Mouse (Mus musculus): ENCODE measurements at regions not wholly inside any gene's neighbourhood (a gene's known extent, or its start where the extent isn't known, plus 50 kb on each side); places are given as distances from the start of the nearest gene placed in this dataset.

GRCm38 (mm10) chr3:35480714-35481695 is 272.9 kb upstream of the Atp11b start:
- TF ChIP-seq CTCF (IDR thresholded peaks at IDR 0.05; ENCODE audit: insufficient read depth, low read length) (no peak), POLR2A (IDR thresholded peaks at IDR 0.05; ENCODE audit: borderline replicate concordance, extremely low read depth, low read depth, low read length) (no peak)
- Histone ChIP-seq H3K4me3 (replicated peaks; ENCODE audit: extremely low read depth, low read depth, low read length) (no peak overlapping the region), H3K4me1 (ENCODE audit: control insufficient read depth, insufficient read depth, low read length) (no peaks in the 10 kb centered on the region)
- WGBS = 62% methylated on average over 18 of the region's 18 CpGs
- DNase-seq = no peak

DNA sequence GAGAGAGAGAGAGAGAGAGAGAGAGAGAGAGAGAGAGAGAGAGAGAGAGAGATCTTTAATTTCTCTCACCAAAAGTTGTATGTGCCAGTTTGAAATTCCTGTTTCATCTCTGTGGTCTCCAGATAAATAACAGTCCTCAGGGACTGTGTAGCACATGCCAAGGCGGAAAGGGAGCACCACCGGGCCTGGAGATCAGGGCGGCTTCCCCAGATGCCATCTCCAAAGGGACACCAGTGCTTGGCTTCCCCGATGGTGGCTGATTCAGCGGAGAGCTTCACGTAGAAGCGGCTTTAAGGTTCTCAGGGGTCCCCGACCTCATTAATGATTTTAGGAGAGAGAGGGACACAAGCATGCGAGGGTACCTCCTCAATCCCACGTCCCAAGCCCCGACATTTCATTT is 272.1 kb upstream of the Atp11b start:
- 34% methylated on average over 11 of the region's 11 CpGs for WGBS
- H3K4me3 ChIP-seq (replicated peaks; ENCODE audit: extremely low read depth, low read depth, low read length) = no peak overlapping the region
- no peak for TF ChIP-seq CTCF (IDR thresholded peaks at IDR 0.05; ENCODE audit: insufficient read depth, low read length)
- no peak for TF ChIP-seq POLR2A (IDR thresholded peaks at IDR 0.05; ENCODE audit: borderline replicate concordance, extremely low read depth, low read depth, low read length)

GRCm38 (mm10) chr3:35482296-35482695 is 271.6 kb upstream of the Atp11b start:
- DNase-seq = peak; percentile 7
- WGBS = 9% methylated on average over 6 of the region's 6 CpGs
- H3K4me3 ChIP-seq (replicated peaks; ENCODE audit: extremely low read depth, low read depth, low read length) = no peak overlapping the region

More for the DNA sequence above, 272.1 kb upstream of the Atp11b start:
- no peak for DNase-seq
- no peaks in the 10 kb centered on the region for H3K4me1 ChIP-seq (ENCODE audit: control insufficient read depth, insufficient read depth, low read length)

DNA sequence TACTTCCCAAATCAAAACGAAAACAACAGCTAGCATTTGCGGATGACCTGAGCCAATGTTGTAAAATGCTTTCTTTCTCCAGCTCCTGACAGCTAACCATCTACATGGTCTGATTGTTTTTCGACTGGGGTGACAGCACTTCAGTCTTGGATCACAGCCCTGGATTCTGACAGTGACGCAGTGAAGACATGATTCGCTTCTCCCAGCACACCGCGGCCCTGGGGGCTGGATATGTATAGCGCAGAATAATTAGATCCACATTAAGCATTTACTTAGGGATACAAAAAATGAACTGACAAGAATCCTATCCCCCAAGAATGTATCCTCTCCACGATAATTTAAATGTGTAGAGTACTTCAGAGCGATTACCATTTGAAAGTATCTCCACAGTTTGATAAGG is 271.1 kb upstream of the Atp11b start:
- no peak overlapping the region for H3K4me3 ChIP-seq (replicated peaks; ENCODE audit: extremely low read depth, low read depth, low read length)
- TF ChIP-seq POLR2A (IDR thresholded peaks at IDR 0.05; ENCODE audit: borderline replicate concordance, extremely low read depth, low read depth, low read length) (no peak), CTCF (IDR thresholded peaks at IDR 0.05; ENCODE audit: insufficient read depth, low read length) (no peak)
- DNase-seq = no peak
- 75% methylated on average over 10 of the region's 10 CpGs for WGBS
- no peaks in the 10 kb centered on the region for H3K4me1 ChIP-seq (ENCODE audit: control insufficient read depth, insufficient read depth, low read length)

More at GRCm38 (mm10) chr3:35482296-35482695, 271.6 kb upstream of the Atp11b start:
- TF ChIP-seq POLR2A (IDR thresholded peaks at IDR 0.05; ENCODE audit: borderline replicate concordance, extremely low read depth, low read depth, low read length) (no peak), CTCF (IDR thresholded peaks at IDR 0.05; ENCODE audit: insufficient read depth, low read length) (peak; percentile 39)
- no peaks in the 10 kb centered on the region for H3K4me1 ChIP-seq (ENCODE audit: control insufficient read depth, insufficient read depth, low read length)

- no peaks in the 10 kb centered on the region for H3K4me1 ChIP-seq (ENCODE audit: control insufficient read depth, insufficient read depth, low read length)
- H3K4me3 ChIP-seq (replicated peaks; ENCODE audit: extremely low read depth, low read depth, low read length) = no peak overlapping the region
- DNase-seq = no peak
- TF ChIP-seq POLR2A (IDR thresholded peaks at IDR 0.05; ENCODE audit: borderline replicate concordance, extremely low read depth, low read depth, low read length) (no peak), CTCF (IDR thresholded peaks at IDR 0.05; ENCODE audit: insufficient read depth, low read length) (no peak)
- WGBS = 72% methylated on average over 9 of the region's 9 CpGs
Measured at GRCm38 (mm10) chr3:35496027-35496824, 257.7 kb upstream of the Atp11b start.

DNA sequence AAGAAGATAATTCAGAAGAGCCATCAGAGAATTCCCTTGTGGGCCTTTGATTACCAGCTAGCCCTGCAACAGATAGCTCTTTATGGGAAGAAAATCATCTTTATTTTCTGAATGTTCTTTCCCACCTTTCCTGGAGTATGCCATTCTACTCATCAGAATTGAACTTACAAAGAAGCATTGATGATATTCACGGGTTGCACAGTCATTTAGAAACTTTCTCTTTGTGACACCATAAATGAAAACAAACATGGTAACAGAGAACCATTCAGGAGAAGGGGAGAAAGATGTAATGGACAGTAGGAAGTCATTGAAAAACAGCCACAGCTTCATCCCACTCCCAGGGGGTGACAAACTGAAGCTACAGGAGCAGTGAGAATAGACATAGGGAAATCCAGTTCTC is 243.6 kb upstream of the Atp11b start:
- DNase-seq = no peak
- Histone ChIP-seq H3K4me1 (ENCODE audit: control insufficient read depth, insufficient read depth, low read length) (no peaks in the 10 kb centered on the region), H3K4me3 (replicated peaks; ENCODE audit: extremely low read depth, low read depth, low read length) (no peak overlapping the region)
- TF ChIP-seq POLR2A (IDR thresholded peaks at IDR 0.05; ENCODE audit: borderline replicate concordance, extremely low read depth, low read depth, low read length) = no peak
- TF ChIP-seq CTCF (IDR thresholded peaks at IDR 0.05; ENCODE audit: insufficient read depth, low read length) = no peak
- 58% methylated on average over 1 of the region's 1 CpGs for WGBS

DNA sequence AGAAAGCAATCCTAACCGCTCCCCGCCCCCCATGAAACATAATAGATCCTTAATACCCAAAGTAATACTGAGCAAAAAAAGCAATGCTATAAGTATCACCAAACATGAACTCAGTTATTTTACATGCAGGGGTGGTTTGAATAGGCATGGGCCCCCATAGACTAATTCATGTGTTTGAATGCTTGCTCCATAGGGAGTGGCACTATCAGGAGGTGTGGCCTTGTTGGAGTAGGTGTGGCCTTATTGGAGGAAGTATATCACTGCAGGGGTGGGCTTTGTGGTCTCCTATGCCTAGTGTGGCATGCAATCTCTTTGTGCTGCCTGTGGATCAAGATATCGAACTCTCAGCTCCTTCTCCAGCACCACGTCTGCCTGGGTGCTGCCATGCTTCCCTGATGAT is 237.4 kb upstream of the Atp11b start:
- Histone ChIP-seq H3K4me1 (ENCODE audit: control insufficient read depth, insufficient read depth, low read length) (no peaks in the 10 kb centered on the region), H3K4me3 (replicated peaks; ENCODE audit: extremely low read depth, low read depth, low read length) (no peak overlapping the region)
- no peak for DNase-seq
- 78% methylated on average over 4 of the region's 4 CpGs for WGBS
- TF ChIP-seq POLR2A (IDR thresholded peaks at IDR 0.05; ENCODE audit: borderline replicate concordance, extremely low read depth, low read depth, low read length) (no peak), CTCF (IDR thresholded peaks at IDR 0.05; ENCODE audit: insufficient read depth, low read length) (no peak)

- DNase-seq = no peak
- TF ChIP-seq POLR2A (IDR thresholded peaks at IDR 0.05; ENCODE audit: borderline replicate concordance, extremely low read depth, low read depth, low read length) = no peak
- TF ChIP-seq CTCF (IDR thresholded peaks at IDR 0.05; ENCODE audit: insufficient read depth, low read length) = no peak
- no peaks in the 10 kb centered on the region for H3K4me1 ChIP-seq (ENCODE audit: control insufficient read depth, insufficient read depth, low read length)
- 82% methylated on average over 3 of the region's 3 CpGs for WGBS
- H3K4me3 ChIP-seq (replicated peaks; ENCODE audit: extremely low read depth, low read depth, low read length) = no peak overlapping the region
Measured at GRCm38 (mm10) chr3:35520131-35520530, 233.8 kb upstream of the Atp11b start.

DNA sequence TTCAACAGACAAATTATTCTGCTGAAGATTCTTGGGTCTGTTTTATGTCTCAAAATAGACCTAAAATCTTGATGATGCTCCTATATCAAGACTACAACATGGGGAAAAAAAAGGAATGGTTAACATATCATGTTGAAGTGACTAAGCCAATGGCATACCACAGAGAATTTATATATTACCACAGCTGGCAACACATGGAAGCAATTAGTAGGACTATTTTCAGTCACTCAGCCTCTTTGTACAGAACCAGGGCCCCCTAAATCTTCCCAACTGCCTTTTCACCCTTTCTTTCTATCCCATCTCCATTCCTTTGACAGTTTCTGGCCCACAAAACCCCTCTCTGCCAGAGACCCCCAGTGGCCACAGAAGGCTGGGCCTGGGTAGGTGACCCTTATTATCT is 206.2 kb upstream of the Atp11b start:
- TF ChIP-seq POLR2A (IDR thresholded peaks at IDR 0.05; ENCODE audit: borderline replicate concordance, extremely low read depth, low read depth, low read length) = no peak
- no peak for TF ChIP-seq CTCF (IDR thresholded peaks at IDR 0.05; ENCODE audit: insufficient read depth, low read length)
- H3K4me3 ChIP-seq (replicated peaks; ENCODE audit: extremely low read depth, low read depth, low read length) = no peak overlapping the region

More for the DNA sequence above, 206.2 kb upstream of the Atp11b start:
- no peak for DNase-seq
- no peaks in the 10 kb centered on the region for H3K4me1 ChIP-seq (ENCODE audit: control insufficient read depth, insufficient read depth, low read length)
